Mouse (Mus musculus): ENCODE results near the gene Tmbim6. TPM values are rescaled to one million over a fixed set of nuclear protein-coding genes. Genes with fewer than 3 reads are reported as not detected.
A peak's percentile ranks its signal among the peaks of the same experiment; 100 is the strongest.

Tmbim6 gene
- polyA plus RNA-seq, 1 experiment from 2014 or later: 246 TPM

GRCm38 (mm10) chr15:99358952-99359351, 33.7 kb upstream of the Tmbim6 start:
- Histone ChIP-seq H3K4me2 (ENCODE audit: low read depth) (no peak overlapping the region), H3K9ac (ENCODE audit: low read length) (no peak overlapping the region), H3K27me3 (ENCODE audit: control insufficient read depth, insufficient read depth, low read length) (no peaks in the 10 kb centered on the region), H3K36me3 (ENCODE audit: control insufficient read depth, insufficient read depth, low read length) (no peaks in the 10 kb centered on the region), H3K9me3 (ENCODE audit: control insufficient read depth, low read length) (no peaks in the 10 kb centered on the region), H3K27ac (ENCODE audit: low read depth, low read length) (no peak overlapping the region), H3K4me1 (ENCODE audit: control insufficient read depth, insufficient read depth, low read length) (no peaks in the 10 kb centered on the region), H3K4me3 (ENCODE audit: low read depth, low read length) (no peak overlapping the region)
- DNase-seq (ENCODE audit: low spot score) (no peak), ATAC-seq (ENCODE audit: insufficient read depth, low FRiP score, low TSS enrichment) (no peak)
- WGBS: 89% methylated on average over 9 of the region's 9 CpGs

- no peaks in the 10 kb centered on the region for H3K9me3 ChIP-seq (ENCODE audit: control insufficient read depth, low read length)
- H3K27me3 ChIP-seq (ENCODE audit: control insufficient read depth, insufficient read depth, low read length): no peaks in the 10 kb centered on the region
- 80% methylated on average over 7 of the region's 7 CpGs for WGBS
- H3K27ac ChIP-seq (ENCODE audit: low read depth, low read length): no peak overlapping the region
- H3K4me1 ChIP-seq (ENCODE audit: control insufficient read depth, insufficient read depth, low read length): peaks cover 5% of the 10 kb centered on the region; the same call in 1 of the 2 replicates
- no peak for DNase-seq (ENCODE audit: low spot score)
- H3K4me2 ChIP-seq (ENCODE audit: low read depth): no peak overlapping the region
- no peak for ATAC-seq (ENCODE audit: insufficient read depth, low FRiP score, low TSS enrichment)
- no peak overlapping the region for H3K9ac ChIP-seq (ENCODE audit: low read length)
- H3K36me3 ChIP-seq (ENCODE audit: control insufficient read depth, insufficient read depth, low read length): no peaks in the 10 kb centered on the region
- no peak overlapping the region for H3K4me3 ChIP-seq (ENCODE audit: low read depth, low read length)
Measured at GRCm38 (mm10) chr15:99364022-99364530, 28.6 kb upstream of the Tmbim6 start.

- Histone ChIP-seq H3K36me3 (ENCODE audit: control insufficient read depth, insufficient read depth, low read length) (no peaks in the 10 kb centered on the region), H3K4me2 (ENCODE audit: low read depth) (no peak overlapping the region), H3K9me3 (ENCODE audit: control insufficient read depth, low read length) (no peaks in the 10 kb centered on the region), H3K27ac (ENCODE audit: low read depth, low read length) (no peak overlapping the region), H3K27me3 (ENCODE audit: control insufficient read depth, insufficient read depth, low read length) (no peaks in the 10 kb centered on the region), H3K4me3 (ENCODE audit: low read depth, low read length) (no peak overlapping the region), H3K4me1 (ENCODE audit: control insufficient read depth, insufficient read depth, low read length) (peaks cover 6% of the 10 kb centered on the region; the same call in 1 of the 2 replicates), H3K9ac (ENCODE audit: low read length) (no peak overlapping the region)
- ATAC-seq (ENCODE audit: insufficient read depth, low FRiP score, low TSS enrichment) (no peak), DNase-seq (ENCODE audit: low spot score) (no peak)
- 76% methylated on average over 8 of the region's 8 CpGs for WGBS
Measured at GRCm38 (mm10) chr15:99364921-99365320, 27.8 kb upstream of the Tmbim6 start.

- Histone ChIP-seq H3K27me3 (ENCODE audit: control insufficient read depth, insufficient read depth, low read length) (no peaks in the 10 kb centered on the region), H3K36me3 (ENCODE audit: control insufficient read depth, insufficient read depth, low read length) (no peaks in the 10 kb centered on the region), H3K27ac (ENCODE audit: low read depth, low read length) (no peak overlapping the region), H3K4me1 (ENCODE audit: control insufficient read depth, insufficient read depth, low read length) (peaks cover 6% of the 10 kb centered on the region; the same call in 1 of the 2 replicates), H3K9me3 (ENCODE audit: control insufficient read depth, low read length) (no peaks in the 10 kb centered on the region), H3K4me2 (ENCODE audit: low read depth) (peak overlapping the region; percentile 78), H3K9ac (ENCODE audit: low read length) (no peak overlapping the region), H3K4me3 (ENCODE audit: low read depth, low read length) (peak overlapping the region; percentile 85)
- WGBS: 71% methylated on average over 4 of the region's 4 CpGs
- DNase-seq (ENCODE audit: low spot score) (no peak), ATAC-seq (ENCODE audit: insufficient read depth, low FRiP score, low TSS enrichment) (no peak)
Measured at GRCm38 (mm10) chr15:99368583-99369266, 24.0 kb upstream of the Tmbim6 start.

- Histone ChIP-seq H3K4me1 (ENCODE audit: control insufficient read depth, insufficient read depth, low read length) (peaks cover 6% of the 10 kb centered on the region; the same call in 1 of the 2 replicates), H3K9ac (ENCODE audit: low read length) (peak overlapping the region; percentile 92), H3K4me3 (ENCODE audit: low read depth, low read length) (peak overlapping the region; percentile 85), H3K9me3 (ENCODE audit: control insufficient read depth, low read length) (no peaks in the 10 kb centered on the region), H3K27ac (ENCODE audit: low read depth, low read length) (peak overlapping the region; percentile 88), H3K36me3 (ENCODE audit: control insufficient read depth, insufficient read depth, low read length) (no peaks in the 10 kb centered on the region), H3K4me2 (ENCODE audit: low read depth) (peak overlapping the region; percentile 78), H3K27me3 (ENCODE audit: control insufficient read depth, insufficient read depth, low read length) (no peaks in the 10 kb centered on the region)
- DNase-seq (ENCODE audit: low spot score) (no peak), ATAC-seq (ENCODE audit: insufficient read depth, low FRiP score, low TSS enrichment) (peak; percentile 75)
- WGBS: 2% methylated on average over 29 of the region's 39 CpGs
Measured at GRCm38 (mm10) chr15:99369391-99370171, 23.1 kb upstream of the Tmbim6 start.

GRCm38 (mm10) chr15:99370259-99370691, 22.4 kb upstream of the Tmbim6 start, which contains the start of gene Fmnl3:
TSS of gene Fmnl3 (minus strand) at chr15:99370482.
- Histone ChIP-seq H3K4me2 (ENCODE audit: low read depth) (peak within 1 kb of the TSS; percentile 78), H3K27me3 (ENCODE audit: control insufficient read depth, insufficient read depth, low read length) (no peaks in the 10 kb centered on the region), H3K9ac (ENCODE audit: low read length) (peak within 1 kb of the TSS; percentile 92), H3K4me1 (ENCODE audit: control insufficient read depth, insufficient read depth, low read length) (peaks cover 6% of the 10 kb centered on the region; the same call in 1 of the 2 replicates), H3K36me3 (ENCODE audit: control insufficient read depth, insufficient read depth, low read length) (no peaks in the 10 kb centered on the region), H3K4me3 (ENCODE audit: low read depth, low read length) (peak within 1 kb of the TSS; percentile 85), H3K9me3 (ENCODE audit: control insufficient read depth, low read length) (no peaks in the 10 kb centered on the region), H3K27ac (ENCODE audit: low read depth, low read length) (peak within 1 kb of the TSS; percentile 88)
- ATAC-seq (ENCODE audit: insufficient read depth, low FRiP score, low TSS enrichment) (peak; percentile 94), DNase-seq (ENCODE audit: low spot score) (peak; percentile 96)
- WGBS: 0% methylated on average over 34 of the region's 48 CpGs

GRCm38 (mm10) chr15:99371526-99372340, 20.9 kb upstream of the Tmbim6 start:
- no peak overlapping the region for H3K27ac ChIP-seq (ENCODE audit: low read depth, low read length)
- no peaks in the 10 kb centered on the region for H3K36me3 ChIP-seq (ENCODE audit: control insufficient read depth, insufficient read depth, low read length)
- no peak overlapping the region for H3K9ac ChIP-seq (ENCODE audit: low read length)
- H3K4me1 ChIP-seq (ENCODE audit: control insufficient read depth, insufficient read depth, low read length): peaks cover 6% of the 10 kb centered on the region; the same call in 1 of the 2 replicates
- no peaks in the 10 kb centered on the region for H3K27me3 ChIP-seq (ENCODE audit: control insufficient read depth, insufficient read depth, low read length)
- DNase-seq (ENCODE audit: low spot score): no peak
- no peak for ATAC-seq (ENCODE audit: insufficient read depth, low FRiP score, low TSS enrichment)
- H3K4me2 ChIP-seq (ENCODE audit: low read depth): no peak overlapping the region
- no peak overlapping the region for H3K4me3 ChIP-seq (ENCODE audit: low read depth, low read length)
- no peaks in the 10 kb centered on the region for H3K9me3 ChIP-seq (ENCODE audit: control insufficient read depth, low read length)
- 90% methylated on average over 7 of the region's 7 CpGs for WGBS

GRCm38 (mm10) chr15:99372761-99373160, 19.9 kb upstream of the Tmbim6 start:
- no peak overlapping the region for H3K9ac ChIP-seq (ENCODE audit: low read length)
- H3K4me2 ChIP-seq (ENCODE audit: low read depth): no peak overlapping the region
- no peak overlapping the region for H3K27ac ChIP-seq (ENCODE audit: low read depth, low read length)
- no peak overlapping the region for H3K4me3 ChIP-seq (ENCODE audit: low read depth, low read length)
- H3K9me3 ChIP-seq (ENCODE audit: control insufficient read depth, low read length): no peaks in the 10 kb centered on the region
- H3K4me1 ChIP-seq (ENCODE audit: control insufficient read depth, insufficient read depth, low read length): peaks cover 6% of the 10 kb centered on the region; the same call in 1 of the 2 replicates
- no peaks in the 10 kb centered on the region for H3K27me3 ChIP-seq (ENCODE audit: control insufficient read depth, insufficient read depth, low read length)
- 84% methylated on average over 9 of the region's 9 CpGs for WGBS
- DNase-seq (ENCODE audit: low spot score): no peak
- no peaks in the 10 kb centered on the region for H3K36me3 ChIP-seq (ENCODE audit: control insufficient read depth, insufficient read depth, low read length)
- no peak for ATAC-seq (ENCODE audit: insufficient read depth, low FRiP score, low TSS enrichment)

Measured in neural tube, embryonic 11.5 days (tissue).